Mouse (Mus musculus) liver, embryonic 14.5 days (tissue): ENCODE measurements at regions not wholly inside any gene's neighbourhood (a gene's known extent, or its start where the extent isn't known, plus 50 kb on each side); places are given as distances from the start of the nearest gene placed in this dataset.
A peak's percentile ranks its signal among the peaks of the same experiment; 100 is the strongest.

Experiments used
- ATAC-seq: fragments of 200-750 bp; cut with Nextera tagmentation; 2 replicates; pipeline ENCODE4 v1.8.0; 2017; ENCODE audit warnings: moderate number of reproducible peaks, mild to moderate bottlenecking, moderate library complexity; ENCODE audit not compliant: insufficient read depth
- DNase-seq, 3 experiments: peaks; one replicate each; pipeline ENCODE4 v3.0.0-alpha.2; 2012 to 2013; ENCODE audit warnings: low read depth in 3 of 3, low spot score in 3 of 3
- H3K27ac ChIP-seq: fragments of 300-500 bp; sonication (generic); 2 replicates; pipeline ENCODE4 v1.5.1; 2014; ENCODE audit warnings: moderate library complexity, mild to moderate bottlenecking, control low read depth, inconsistent platforms
- H3K27me3 ChIP-seq: fragments of 300-500 bp; sonication (generic); 2 replicates; pipeline ENCODE4 v1.6.1; 2014; ENCODE audit warnings: mild to moderate bottlenecking, low read length, moderate library complexity; ENCODE audit not compliant: control insufficient read depth, insufficient read depth
- H3K36me3 ChIP-seq: fragments of 300-500 bp; sonication (generic); replicated peaks from 2 replicates; pipeline ENCODE4 v1.6.1; 2014; ENCODE audit warnings: low read depth; ENCODE audit not compliant: control insufficient read depth, insufficient read depth
- H3K4me1 ChIP-seq, 2 experiments: fragments of 200-500 bp in 1 of 2; fragments of 300-500 bp in 1 of 2; sonication (generic) in 1 of 2; replicated peaks; 2 replicates each; pipeline ENCODE4 v1.6.1; 2012 to 2014; ENCODE audit warnings: antibody characterized with exemption in 1 of 2, inconsistent platforms in 1 of 2, low read length in 1 of 2; ENCODE audit not compliant: control insufficient read depth in 2 of 2, insufficient read depth in 2 of 2
- H3K4me2 ChIP-seq: fragments of 300-500 bp; sonication (generic); 2 replicates; pipeline ENCODE4 v1.6.1; 2014; ENCODE audit warnings: low read depth, mild to moderate bottlenecking, control low read depth, moderate library complexity
- H3K4me3 ChIP-seq, 2 experiments: fragments of 200-500 bp in 1 of 2; fragments of 300-500 bp in 1 of 2; sonication (generic) in 1 of 2; 2 replicates each; pipeline ENCODE4 v1.5.1; 2012 to 2014; ENCODE audit warnings: low read depth in 2 of 2, low read length in 2 of 2, mild to moderate bottlenecking in 2 of 2, control low read depth in 1 of 2, inconsistent platforms in 1 of 2, moderate library complexity in 1 of 2; ENCODE audit not compliant: insufficient read depth in 1 of 2
- H3K9ac ChIP-seq: fragments of 300-500 bp; sonication (generic); replicated peaks from 2 replicates; pipeline ENCODE4 v1.6.1; 2014; ENCODE audit warnings: mild to moderate bottlenecking, control low read depth, moderate library complexity
- H3K9me3 ChIP-seq: fragments of 300-500 bp; sonication (generic); 2 replicates; pipeline ENCODE4 v1.6.1; 2016; ENCODE audit warnings: low read length, mixed read lengths; ENCODE audit not compliant: control insufficient read depth
- CTCF ChIP-seq: IDR thresholded peaks from 2 replicates; pipeline ENCODE4 v1.5.1; 2016; ENCODE audit warnings: antibody characterized with exemption, low read depth, control low read depth
- EP300 ChIP-seq: IDR thresholded peaks from 2 replicates; pipeline ENCODE4 v1.6.1; 2016; ENCODE audit warnings: antibody characterized with exemption, low read depth
- WGBS: fragments of 180-500 bp; shearing (Covaris S2); extraction: QIAGEN DNeasy Blood & Tissue Kit; methylation state at CpG from one replicate; pipeline ENCODE4 v1.1.7; 2014; ENCODE audit not compliant: insufficient replicate concordance; 5-methylcytosine and 5-hydroxymethylcytosine counted together

GRCm38 (mm10) chr2:167839324-167839981, 92.4 kb upstream of the Ptpn1 start:
- peak overlapping the region; percentile 13; the same call in 1 of the 2 replicates for H3K4me2 ChIP-seq
- no peak for ATAC-seq
- H3K9ac ChIP-seq, result no peak overlapping the region
- WGBS, result 14% methylated on average over 13 of the region's 13 CpGs
- H3K4me3 ChIP-seq, result no peak overlapping the region
- no peak for TF ChIP-seq CTCF
- no peak for TF ChIP-seq EP300
- H3K36me3 ChIP-seq, result no peaks in the 10 kb centered on the region
- H3K27ac ChIP-seq, result no peak overlapping the region
- H3K27me3 ChIP-seq, result no peaks in the 10 kb centered on the region
- no peaks in the 10 kb centered on the region for H3K9me3 ChIP-seq
- no peak for DNase-seq
- H3K4me1 ChIP-seq, result peaks cover 5 to 25% of the 10 kb centered on the region in 2 experiments

- Histone ChIP-seq H3K4me2 (no peak overlapping the region), H3K9ac (no peak overlapping the region), H3K4me3 (no peak overlapping the region), H3K27ac (no peak overlapping the region), H3K27me3 (no peaks in the 10 kb centered on the region), H3K4me1 (peaks cover 5 to 19% of the 10 kb centered on the region in 2 experiments), H3K9me3 (no peaks in the 10 kb centered on the region), H3K36me3 (no peaks in the 10 kb centered on the region)
- TF ChIP-seq EP300 (no peak), CTCF (no peak)
- DNase-seq (no peak), ATAC-seq (no peak)
- 43% methylated on average over 4 of the region's 4 CpGs for WGBS
Measured at GRCm38 (mm10) chr2:167837596-167837995, 94.3 kb upstream of the Ptpn1 start.

- Histone ChIP-seq H3K4me1 (peaks cover 1 to 12% of the 10 kb centered on the region in 2 experiments; a peak in 3 of 4 replicates), H3K36me3 (no peaks in the 10 kb centered on the region), H3K27me3 (no peaks in the 10 kb centered on the region), H3K27ac (no peak overlapping the region), H3K9ac (no peak overlapping the region), H3K4me2 (no peak overlapping the region), H3K9me3 (no peaks in the 10 kb centered on the region), H3K4me3 (no peak overlapping the region)
- TF ChIP-seq CTCF (no peak), EP300 (no peak)
- ATAC-seq (no peak), DNase-seq (no peak)
- WGBS, result 24% methylated on average over 7 of the region's 7 CpGs
Measured at GRCm38 (mm10) chr2:167836611-167837010, 95.2 kb upstream of the Ptpn1 start.

GRCm38 (mm10) chr2:167834605-167835004, 97.3 kb upstream of the Ptpn1 start:
- DNase-seq (no peak), ATAC-seq (no peak)
- Histone ChIP-seq H3K4me3 (no peak overlapping the region), H3K9me3 (no peaks in the 10 kb centered on the region), H3K9ac (no peak overlapping the region), H3K27me3 (no peaks in the 10 kb centered on the region), H3K4me1 (0 out of 4 replicates have a peak, but pooled peaks cover 0 to 2% of the 10 kb centered on the region in 2 experiments), H3K4me2 (no peak overlapping the region), H3K36me3 (no peaks in the 10 kb centered on the region), H3K27ac (no peak overlapping the region)
- TF ChIP-seq EP300 (no peak), CTCF (no peak)
- 74% methylated on average over 8 of the region's 8 CpGs for WGBS

GRCm38 (mm10) chr2:167833290-167833953, 98.4 kb upstream of the Ptpn1 start:
- 23% methylated on average over 20 of the region's 20 CpGs for WGBS
- TF ChIP-seq EP300 (no peak), CTCF (no peak)
- H3K9me3 ChIP-seq, result no peaks in the 10 kb centered on the region
- H3K4me2 ChIP-seq, result no peak overlapping the region
- H3K27me3 ChIP-seq, result no peaks in the 10 kb centered on the region
- H3K27ac ChIP-seq, result no peak overlapping the region
- H3K9ac ChIP-seq, result no peak overlapping the region
- DNase-seq (no peak), ATAC-seq (peak; percentile 19; the same call in 1 of the 2 replicates)
- 0 out of 4 replicates have a peak, but pooled peaks cover 0 to 2% of the 10 kb centered on the region in 2 experiments for H3K4me1 ChIP-seq
- no peaks in the 10 kb centered on the region for H3K36me3 ChIP-seq
- no peak overlapping the region for H3K4me3 ChIP-seq
